Mouse (Mus musculus) heart, adult 2 months (tissue): ENCODE data around the gene Vmn1r175. TPM values are rescaled to one million over a fixed set of nuclear protein-coding genes. Genes with fewer than 3 reads are reported as not detected.
"Not testable (repeated sequence)": the region's sequence is repeated elsewhere in the genome, so short reads cannot be mapped to it uniquely, and the experiment has no call there.

Experiments
- DNase-seq, 2 experiments: peaks; one replicate each; pipeline ENCODE4 v3.0.0; 2021
- H3K27ac ChIP-seq: fragments of 200-600 bp; 2 replicates; pipeline ENCODE4 v1.8.1; 2022
- H3K27me3 ChIP-seq: fragments of 200-500 bp; 2 replicates; pipeline ENCODE4 v1.6.1; 2012; ENCODE audit warnings: mild to moderate bottlenecking, low read length, inconsistent platforms, mixed read lengths; ENCODE audit not compliant: control insufficient read depth, insufficient read depth
- H3K36me3 ChIP-seq: fragments of 200-500 bp; 2 replicates; pipeline ENCODE4 v1.6.1; 2012; ENCODE audit warnings: low read length, inconsistent platforms; ENCODE audit not compliant: control insufficient read depth, insufficient read depth
- H3K4me1 ChIP-seq: fragments of 200-500 bp; 2 replicates; pipeline ENCODE4 v1.6.1; 2011; ENCODE audit warnings: low read length; ENCODE audit not compliant: control insufficient read depth, insufficient read depth
- H3K4me3 ChIP-seq: fragments of 200-600 bp; 2 replicates; pipeline ENCODE4 v1.8.1; 2022
- H3K79me2 ChIP-seq: fragments of 200-500 bp; replicated peaks from 2 replicates; pipeline ENCODE4 v1.6.1; 2012; ENCODE audit warnings: mild to moderate bottlenecking, inconsistent platforms, low read length, moderate library complexity, mixed read lengths; ENCODE audit not compliant: control insufficient read depth, insufficient read depth
- H3K9ac ChIP-seq: fragments of 200-500 bp; 2 replicates; pipeline ENCODE4 v1.6.1; 2012; ENCODE audit warnings: low read depth, mild to moderate bottlenecking, control low read depth, inconsistent platforms, low read length, mixed read lengths
- CTCF ChIP-seq: fragments of 200-600 bp; IDR thresholded peaks from 2 replicates; pipeline ENCODE4 v1.8.1; 2022; ENCODE audit warnings: antibody characterized with exemption, mild to moderate bottlenecking, moderate library complexity
- EP300 ChIP-seq: fragments of 200-500 bp; IDR thresholded peaks from 2 replicates; pipeline ENCODE4 v1.6.1; 2011; ENCODE audit warnings: low read depth, low read length, control low read depth; ENCODE audit not compliant: insufficient read depth
- POLR2A ChIP-seq: fragments of 200-500 bp; IDR thresholded peaks from 2 replicates; pipeline ENCODE4 v1.6.1; 2011; ENCODE audit warnings: mild to moderate bottlenecking, low read depth, low read length, control low read depth; ENCODE audit not compliant: insufficient read depth
- WGBS: fragments of 180-500 bp; shearing (Covaris S2); methylation state at CpG from one replicate; pipeline ENCODE4 v1.1.7; 2018; 5-methylcytosine and 5-hydroxymethylcytosine counted together
- intact Hi-C: fragments of 180-260 bp; cut with DNase I; formaldehyde crosslinking; loops from one replicate; pipeline ENCODE4 v1.15.1; 2025
- long read RNA-seq: library from polyadenylated mRNA; stranded (forward); transcript quantifications from one replicate; pipeline ENCODE4 v2.0.0, GENCODE M21; 2021
- polyA plus RNA-seq: library from polyadenylated mRNA; depleted of rRNA; stranded (reverse); fragments of >200 nt; gene quantifications from 2 replicates; pipeline ENCODE4 v1.2.3, GENCODE M21; 2012; rRNA removed
- total RNA-seq, 2 experiments: library from RNA; stranded (reverse); gene quantifications; 2 replicates each; pipeline ENCODE4 v1.2.3; 2021

Vmn1r175 gene
- total RNA-seq (not detected), polyA plus RNA-seq (not detected in 2 replicates)
- long read RNA-seq: 0 reads

- H3K4me1 ChIP-seq, H3K79me2 ChIP-seq, H3K27ac ChIP-seq, intact Hi-C loops, H3K4me3 ChIP-seq, H3K27me3 ChIP-seq, H3K36me3 ChIP-seq, H3K9ac ChIP-seq, DNase-seq: not testable (repeated sequence)
Measured at GRCm38 (mm10) chr7:23810543-23810942, at the start of gene Vmn1r175. Vmn1r175 (minus strand) TSS chr7:23810643.

- H3K4me3 ChIP-seq, H3K27me3 ChIP-seq: not testable (repeated sequence)
- no CpG with 5 or more reads among the region's 1 CpGs for WGBS
Measured at GRCm38 (mm10) chr7:23837272-23837671, 26.8 kb upstream of the Vmn1r175 start, which contains the start of gene Vmn1r176. Vmn1r176 (minus strand) TSS chr7:23837372.

GRCm38 (mm10) chr7:23784526-23784925 is 25.9 kb downstream of the Vmn1r175 start:
- H3K79me2 ChIP-seq: no peaks in the 10 kb centered on the region
- no peaks in the 10 kb centered on the region for H3K36me3 ChIP-seq
- no peak overlapping the region for H3K9ac ChIP-seq
- no peak overlapping the region for H3K27ac ChIP-seq
- H3K27me3 ChIP-seq: no peaks in the 10 kb centered on the region
- intact Hi-C loops: no loop called here
- WGBS: 72% methylated on average over 6 of the region's 6 CpGs
- TF ChIP-seq EP300 (no peak), CTCF (no peak), POLR2A (no peak)
- DNase-seq: no peak
- H3K4me3 ChIP-seq: no peak overlapping the region
- H3K4me1 ChIP-seq: no peaks in the 10 kb centered on the region

More at GRCm38 (mm10) chr7:23837272-23837671, 26.8 kb upstream of the Vmn1r175 start, which contains the start of gene Vmn1r176:
- H3K4me1 ChIP-seq, DNase-seq, H3K27ac ChIP-seq, H3K36me3 ChIP-seq, H3K9ac ChIP-seq, intact Hi-C loops, H3K79me2 ChIP-seq: not testable (repeated sequence)

Other genes with a start within 250 kb of the Vmn1r175 start
- not detected for gene Vmn1r169, start 235.1 kb downstream of the Vmn1r175 start, total RNA-seq
- not detected in 2 replicates for gene Vmn1r169, start 235.1 kb downstream of the Vmn1r175 start, polyA plus RNA-seq
- not detected for gene Vmn1r170, start 204.5 kb downstream of the Vmn1r175 start, total RNA-seq
- not detected in 2 replicates for gene Vmn1r170, start 204.5 kb downstream of the Vmn1r175 start, polyA plus RNA-seq
- gene Vmn1r171, start 179.9 kb downstream of the Vmn1r175 start, total RNA-seq: not detected
- not detected in 2 replicates for gene Vmn1r171, start 179.9 kb downstream of the Vmn1r175 start, polyA plus RNA-seq
- gene Vmn1r172, start 152.3 kb downstream of the Vmn1r175 start, total RNA-seq: not detected
- not detected in 2 replicates for gene Vmn1r172, start 152.3 kb downstream of the Vmn1r175 start, polyA plus RNA-seq
- gene Vmn1r173, start 109.9 kb downstream of the Vmn1r175 start, total RNA-seq: not detected
- gene Vmn1r173, start 109.9 kb downstream of the Vmn1r175 start, polyA plus RNA-seq: not detected in 2 replicates
- not detected for gene Vmn1r174, start 58.4 kb downstream of the Vmn1r175 start, total RNA-seq
- not detected in 2 replicates for gene Vmn1r174, start 58.4 kb downstream of the Vmn1r175 start, polyA plus RNA-seq
- gene Vmn1r176, start 26.7 kb upstream of the Vmn1r175 start, total RNA-seq: not detected
- not detected in 2 replicates for gene Vmn1r176, start 26.7 kb upstream of the Vmn1r175 start, polyA plus RNA-seq
- not detected for gene Vmn1r177, start 55.8 kb upstream of the Vmn1r175 start, total RNA-seq
- not detected in 2 replicates for gene Vmn1r177, start 55.8 kb upstream of the Vmn1r175 start, polyA plus RNA-seq
- not detected for gene Vmn1r178, start 81.4 kb upstream of the Vmn1r175 start, total RNA-seq
- not detected in 2 replicates for gene Vmn1r178, start 81.4 kb upstream of the Vmn1r175 start, polyA plus RNA-seq
- not detected for gene Vmn1r179, start 116.3 kb upstream of the Vmn1r175 start, total RNA-seq
- not detected in 2 replicates for gene Vmn1r179, start 116.3 kb upstream of the Vmn1r175 start, polyA plus RNA-seq
- not detected for gene Vmn1r180, start 140.0 kb upstream of the Vmn1r175 start, total RNA-seq
- not detected in 2 replicates for gene Vmn1r180, start 140.0 kb upstream of the Vmn1r175 start, polyA plus RNA-seq
- gene Vmn1r181, start 164.0 kb upstream of the Vmn1r175 start, total RNA-seq: not detected
- not detected in 2 replicates for gene Vmn1r181, start 164.0 kb upstream of the Vmn1r175 start, polyA plus RNA-seq
- not detected for gene V1rd19, start 191.0 kb upstream of the Vmn1r175 start, total RNA-seq
- not detected in 2 replicates for gene V1rd19, start 191.0 kb upstream of the Vmn1r175 start, polyA plus RNA-seq
- not detected for gene Vmn1r183, start 242.6 kb upstream of the Vmn1r175 start, total RNA-seq
- not detected in 2 replicates for gene Vmn1r183, start 242.6 kb upstream of the Vmn1r175 start, polyA plus RNA-seq